Mouse (Mus musculus) thymus, postnatal 14 days (tissue): ENCODE measurements at regions not wholly inside any gene's neighbourhood (a gene's known extent, or its start where the extent isn't known, plus 50 kb on each side); places are given as distances from the start of the nearest gene placed in this dataset.

ENCODE experiments used
- DNase-seq: peaks from one replicate; pipeline ENCODE4 v3.0.0; 2021

DNA sequence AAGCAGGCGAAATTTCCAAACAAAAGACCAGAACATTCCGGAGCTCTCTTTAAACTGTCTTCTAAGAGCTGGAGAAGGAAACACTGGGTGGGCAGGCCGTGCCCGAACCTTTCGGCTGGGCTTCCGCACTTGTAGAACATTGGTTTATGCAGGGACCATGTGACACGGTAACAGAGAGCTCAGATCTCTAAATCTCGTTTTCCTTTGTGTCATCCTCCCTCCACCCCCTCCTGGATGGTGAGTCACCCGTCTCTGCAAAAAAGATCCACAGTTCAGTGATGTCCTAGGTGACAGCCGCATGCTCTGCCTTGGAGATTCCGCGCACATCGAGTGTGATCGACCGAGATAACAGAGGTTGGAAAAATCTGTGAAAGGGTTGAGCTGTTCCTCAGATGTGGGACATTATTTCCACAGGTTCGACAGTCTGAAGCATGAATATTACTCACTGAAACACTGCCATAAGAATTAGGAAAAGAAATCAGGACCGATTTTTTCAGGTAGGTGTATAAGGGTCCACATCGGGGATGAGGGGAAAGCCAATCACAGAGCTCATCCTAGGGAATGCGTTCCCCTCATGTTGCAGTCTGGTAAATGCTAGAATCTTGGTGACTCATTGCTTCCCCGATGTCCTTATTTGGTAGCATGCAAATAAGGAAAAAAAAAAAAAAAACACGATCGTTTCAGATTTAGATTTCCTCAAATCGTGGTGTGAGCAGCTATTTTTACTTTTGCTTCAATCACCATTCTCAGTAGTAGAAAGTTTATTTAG is 70.0 kb upstream of the Foxo1 start:
- peak; percentile 72 for DNase-seq

- DNase-seq = peak; percentile 33
Measured at GRCm38 (mm10) chr3:52198751-52199738, 69.1 kb upstream of the Foxo1 start.

GRCm38 (mm10) chr3:52200106-52200505 is 68.0 kb upstream of the Foxo1 start:
- DNase-seq = no peak

DNA sequence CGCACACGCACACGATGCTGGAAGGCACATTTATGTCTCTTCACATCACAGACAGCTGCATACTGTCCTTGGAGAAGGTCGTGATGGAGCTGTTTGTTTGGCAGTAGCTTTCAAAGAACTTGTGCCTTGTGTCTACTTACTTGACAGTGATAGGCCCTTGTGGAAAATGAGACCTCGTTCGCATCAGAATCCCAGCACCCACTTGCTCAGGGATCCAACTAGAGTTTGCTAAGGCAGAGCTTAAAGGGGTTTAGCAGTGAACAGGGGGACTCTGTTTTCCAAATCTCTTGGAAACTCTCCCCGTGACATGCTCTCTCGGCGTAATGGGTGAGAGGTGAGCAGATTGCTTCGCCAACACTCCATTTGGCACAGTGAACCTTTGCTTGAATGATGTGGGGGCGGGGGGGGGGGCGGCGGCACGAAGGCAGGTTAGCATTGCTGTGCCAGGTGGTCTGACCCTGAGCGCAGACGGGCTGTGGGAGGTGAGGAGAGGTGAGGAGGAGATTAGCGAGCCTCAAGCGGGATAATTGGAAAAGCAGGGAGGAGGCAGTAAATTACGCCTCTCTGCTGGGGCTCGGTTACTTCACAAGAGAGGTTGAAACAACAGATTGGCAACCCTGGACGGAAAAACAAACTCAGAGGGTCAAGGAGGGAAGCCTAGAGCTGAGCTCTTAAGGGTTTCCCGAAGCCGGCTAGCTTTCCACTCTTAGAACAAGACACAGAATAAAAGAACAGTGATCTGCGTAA is 57.4 kb upstream of the Foxo1 start:
- no peak for DNase-seq

DNA sequence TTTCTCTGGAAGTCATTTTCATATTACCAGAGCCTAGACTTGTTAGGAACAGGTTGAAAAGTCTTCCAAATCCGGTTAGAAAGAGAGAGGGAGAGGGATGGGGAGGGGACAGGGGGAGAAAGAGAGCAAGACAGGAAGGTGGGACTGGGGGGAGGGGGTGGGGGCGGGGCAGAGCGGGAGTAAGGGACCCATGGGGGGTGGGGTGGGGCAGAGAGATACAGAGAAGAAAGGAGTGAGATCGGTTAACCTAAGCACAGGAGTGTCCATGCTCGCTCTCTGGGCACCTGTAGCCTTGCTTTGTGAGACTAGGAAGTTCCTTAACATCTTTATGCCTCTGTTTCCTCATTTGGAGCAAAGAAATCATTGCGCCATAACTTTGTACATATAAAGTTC is 56.8 kb upstream of the Foxo1 start:
- DNase-seq = no peak

DNA sequence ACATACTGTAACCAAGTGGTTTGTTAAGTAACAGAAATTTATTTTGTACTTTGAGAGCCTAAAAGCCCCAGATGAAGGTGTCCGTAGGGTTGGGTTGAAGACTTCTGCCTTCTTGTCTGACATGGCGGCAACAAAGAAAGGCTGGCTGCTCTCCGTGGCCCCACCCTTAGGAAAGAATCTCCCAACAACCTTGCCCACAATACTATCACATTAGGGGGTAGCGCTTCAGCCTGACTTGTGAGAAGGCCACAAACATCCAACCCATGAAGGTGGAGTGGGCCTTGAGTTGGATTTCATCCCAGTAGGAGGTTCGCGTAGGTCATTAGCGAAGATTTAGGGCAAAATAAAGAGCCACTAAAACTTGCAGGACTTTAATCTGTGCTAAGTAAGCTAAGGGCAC is 54.0 kb upstream of the Foxo1 start:
- no peak for DNase-seq

- no peak for DNase-seq
Measured at GRCm38 (mm10) chr3:52215083-52215482, 53.1 kb upstream of the Foxo1 start.
